Mouse (Mus musculus): ENCODE data around the gene Hsdl1.
A peak's percentile ranks its signal among the peaks of the same experiment; 100 is the strongest.

Gene Hsdl1

DNA sequence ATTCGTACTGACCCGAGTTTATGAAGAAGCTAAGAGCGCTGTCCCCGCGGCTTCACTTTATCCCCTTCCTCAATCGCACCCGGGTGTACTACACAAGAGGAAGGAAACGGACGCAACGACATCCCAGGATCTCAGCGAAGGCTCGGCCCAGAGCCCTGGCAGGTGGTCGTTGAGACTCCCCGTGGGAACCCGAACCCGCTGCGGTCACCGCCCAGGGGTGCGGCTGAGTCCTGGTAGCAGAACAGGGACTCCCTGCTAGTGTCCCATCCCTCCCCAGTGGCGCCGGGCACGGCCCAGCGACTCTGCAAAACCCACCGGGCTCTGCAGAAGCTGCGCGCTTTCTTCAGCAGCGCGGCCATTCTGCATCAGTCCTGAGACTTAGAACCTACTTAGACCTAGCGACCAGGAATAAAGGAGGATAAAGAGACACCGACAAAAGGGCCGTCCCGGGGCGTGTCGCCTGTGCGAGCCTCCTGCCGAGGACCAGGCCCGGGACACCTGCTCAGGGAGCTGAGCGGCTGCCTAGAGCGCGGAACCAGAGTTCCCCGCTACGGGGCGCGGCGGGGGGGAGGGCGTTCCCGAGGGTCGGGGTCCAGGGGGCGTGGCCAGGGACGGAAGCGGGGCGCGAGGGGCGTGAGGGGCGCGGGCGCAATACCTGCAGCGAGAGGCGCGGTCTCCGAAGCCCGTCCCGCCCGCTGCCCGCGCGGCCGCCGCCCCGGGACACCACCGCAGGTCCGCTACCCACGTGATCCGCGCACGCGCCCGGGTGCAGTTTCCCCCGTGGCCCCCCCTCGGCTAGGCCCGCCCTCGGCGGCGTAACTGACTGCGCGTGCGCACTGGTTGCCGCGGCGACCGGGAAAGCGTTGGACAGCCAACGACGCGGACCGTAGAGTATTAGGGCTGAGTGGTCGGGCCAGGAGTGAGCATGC is at the start of gene Hsdl1, which contains the start of gene Dnaaf1:
Gene Hsdl1 (minus strand): TSS at position 747 of the 929 bp plus-strand sequence.
Gene Dnaaf1 (plus strand): TSS at position 799 of the 929 bp plus-strand sequence.
- DNase-seq: peak; percentile 95

DNA sequence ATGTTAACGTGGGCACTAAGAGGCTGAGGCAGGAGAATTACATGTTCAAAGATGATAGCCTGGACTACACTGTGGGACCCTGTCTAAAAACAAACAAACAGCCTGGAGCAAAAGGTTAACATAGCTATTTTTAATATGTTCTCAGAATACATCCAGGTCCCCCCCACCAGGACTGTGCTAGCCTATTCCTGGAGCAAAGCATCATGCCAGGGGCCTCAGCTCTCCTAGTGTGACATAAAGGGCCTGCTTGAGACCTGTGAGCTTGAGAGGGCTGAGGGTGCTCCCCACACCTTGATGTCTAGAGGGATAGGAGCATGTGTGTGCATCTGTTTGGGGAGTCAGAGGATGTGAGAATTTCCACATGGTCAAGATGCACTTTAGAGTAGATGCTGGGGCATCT is 48.8 kb upstream of the Hsdl1 start:
- no peak for DNase-seq

DNA sequence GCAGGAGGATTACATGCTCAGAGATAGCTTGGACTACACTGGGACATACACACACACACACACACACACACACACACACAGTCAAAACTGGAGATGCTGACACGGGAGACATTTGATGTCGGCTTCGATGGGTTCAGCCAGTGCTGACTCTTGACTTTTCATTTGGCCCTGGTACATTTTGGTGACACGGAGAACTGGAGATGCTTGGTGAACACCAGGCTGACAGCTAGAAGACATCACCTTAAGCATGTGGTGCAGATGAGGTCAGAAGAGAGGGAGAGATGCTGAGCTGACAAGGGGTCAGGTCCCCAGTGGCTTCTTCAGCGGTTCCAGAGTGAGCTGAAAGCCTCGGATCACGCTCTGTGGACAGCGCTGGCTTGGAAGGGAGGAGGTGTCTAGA is 48.1 kb upstream of the Hsdl1 start:
- no peak for DNase-seq

- DNase-seq: no peak
Observed at GRCm38 (mm10) chr8:119622555-119622954, 47.6 kb upstream of the Hsdl1 start.

DNA sequence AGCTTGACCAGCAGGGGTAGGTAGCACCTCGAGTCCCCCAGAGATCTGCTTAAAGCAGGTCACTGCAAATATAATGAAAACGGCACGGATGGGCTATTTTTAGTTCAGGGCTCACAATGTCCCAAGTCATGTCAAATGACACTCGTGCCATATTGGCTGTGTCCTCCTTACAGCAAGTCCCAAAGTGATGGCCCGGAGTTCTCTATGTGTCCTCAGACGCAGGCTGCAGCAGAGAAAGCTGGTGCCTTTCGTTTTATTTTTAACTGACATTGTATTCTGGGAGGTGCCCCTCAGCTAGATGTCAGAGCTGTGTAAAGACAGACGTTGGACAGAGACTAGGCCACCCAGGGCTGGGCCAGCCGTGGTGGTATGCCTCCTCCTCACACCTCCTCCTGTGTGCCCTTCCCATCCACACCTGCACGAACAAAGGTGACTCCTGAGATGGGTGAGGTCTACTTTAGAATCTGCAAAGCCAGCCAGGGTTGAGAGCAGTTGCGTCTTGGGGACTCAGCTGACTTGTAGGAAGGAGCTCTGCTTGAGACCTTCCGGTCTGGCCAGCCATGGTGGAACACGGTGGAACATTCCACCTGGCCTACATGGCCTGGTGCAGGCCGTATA is 46.0 kb upstream of the Hsdl1 start:
- no peak for DNase-seq

GRCm38 (mm10) chr8:119620116-119620840 is 45.3 kb upstream of the Hsdl1 start:
- DNase-seq: no peak

- no peak for DNase-seq
Observed at GRCm38 (mm10) chr8:119618887-119619286, 43.9 kb upstream of the Hsdl1 start.

DNA sequence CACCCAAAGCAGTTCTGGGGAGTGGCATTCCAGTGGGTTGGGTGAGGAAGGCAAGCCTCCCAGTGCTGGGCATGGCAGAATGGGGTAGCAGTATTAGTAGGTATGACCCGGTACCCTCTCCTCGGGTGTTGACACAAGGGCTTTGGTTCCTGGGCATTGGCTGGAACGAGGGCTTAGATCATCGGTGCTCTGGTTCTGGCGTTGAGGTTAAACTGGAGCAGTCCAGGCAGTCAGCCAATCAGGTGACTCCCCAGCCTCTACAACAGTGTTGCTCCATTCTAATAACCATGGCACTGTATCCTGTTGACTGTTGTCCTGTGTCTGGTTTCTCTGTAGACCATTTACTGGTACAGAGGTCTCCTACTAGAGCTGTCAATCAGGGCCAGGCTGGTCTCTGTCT is 42.6 kb upstream of the Hsdl1 start:
- no peak for DNase-seq

GRCm38 (mm10) chr8:119616811-119617210 is 41.8 kb upstream of the Hsdl1 start:
- no peak for DNase-seq

GRCm38 (mm10) chr8:119616358-119616757 is 41.4 kb upstream of the Hsdl1 start:
- DNase-seq: no peak

DNA sequence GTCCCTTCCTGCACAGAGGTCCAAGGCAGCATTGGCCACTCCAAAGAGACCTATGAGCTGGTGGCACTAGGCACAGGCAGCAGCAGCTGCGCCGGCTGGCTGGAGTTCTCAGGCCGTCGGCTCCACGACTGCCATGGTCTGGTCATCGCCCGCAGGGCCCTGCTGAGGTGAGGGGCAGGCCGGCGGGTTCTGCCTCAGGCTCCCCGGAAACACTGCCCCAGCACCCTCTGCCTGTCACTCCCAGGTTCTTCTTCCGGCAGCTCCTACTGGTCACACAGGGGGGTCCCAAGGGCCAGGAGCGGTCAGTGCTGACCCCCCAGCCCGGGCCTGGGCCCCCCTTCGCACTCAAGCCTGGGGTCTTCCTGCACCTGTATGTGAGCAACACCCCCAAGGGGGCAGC is 40.1 kb upstream of the Hsdl1 start:
- no peak for DNase-seq

DNA sequence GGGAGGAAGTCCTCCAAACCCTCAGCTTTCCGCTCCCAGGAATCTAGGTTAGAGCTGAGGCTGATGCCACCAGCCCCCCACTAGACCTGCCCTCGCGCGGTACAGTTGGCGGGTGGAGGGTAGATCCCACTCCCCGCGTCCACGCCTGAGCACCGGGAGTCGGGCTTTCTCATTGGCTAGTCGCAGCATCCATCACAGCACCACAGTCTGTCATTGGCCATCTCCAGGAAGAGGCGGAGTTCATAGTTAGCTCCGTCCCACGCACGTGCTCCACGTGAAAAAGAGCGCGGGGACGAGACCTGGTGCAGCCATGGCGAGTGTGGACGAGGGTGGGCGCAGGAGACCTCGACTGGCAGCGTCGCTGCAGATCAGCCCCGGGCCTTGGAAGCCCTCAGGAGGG is 37.5 kb upstream of the Hsdl1 start, which contains the start of gene Adad2:
Gene Adad2 (plus strand): TSS at position 277 of the 400 bp plus-strand sequence.
- DNase-seq: no peak

DNA sequence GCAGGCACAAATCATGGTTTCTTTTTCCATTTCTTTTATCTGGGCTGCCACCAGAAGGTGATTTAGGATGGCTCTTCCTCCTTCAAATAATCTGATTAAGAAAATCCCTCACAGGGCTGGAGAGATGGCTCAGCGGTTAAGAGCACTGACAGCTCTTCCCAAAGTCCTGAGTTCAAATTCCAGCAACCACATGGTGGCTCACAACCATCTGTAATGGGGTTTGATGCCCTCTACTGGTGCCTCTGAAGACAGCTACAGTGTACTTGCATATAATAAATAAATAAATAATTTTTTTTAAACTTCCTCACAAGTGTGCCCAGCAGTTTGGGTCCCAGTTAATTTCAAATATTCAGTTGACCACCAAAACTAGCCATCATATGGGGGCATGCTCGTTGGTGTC is 31.2 kb upstream of the Hsdl1 start:
- DNase-seq: no peak

GRCm38 (mm10) chr8:119604996-119605395 is 30.0 kb upstream of the Hsdl1 start, which contains the start of gene Taf1c:
TSS of gene Taf1c (minus strand) at chr8:119605222.
- DNase-seq: peak; percentile 96

DNA sequence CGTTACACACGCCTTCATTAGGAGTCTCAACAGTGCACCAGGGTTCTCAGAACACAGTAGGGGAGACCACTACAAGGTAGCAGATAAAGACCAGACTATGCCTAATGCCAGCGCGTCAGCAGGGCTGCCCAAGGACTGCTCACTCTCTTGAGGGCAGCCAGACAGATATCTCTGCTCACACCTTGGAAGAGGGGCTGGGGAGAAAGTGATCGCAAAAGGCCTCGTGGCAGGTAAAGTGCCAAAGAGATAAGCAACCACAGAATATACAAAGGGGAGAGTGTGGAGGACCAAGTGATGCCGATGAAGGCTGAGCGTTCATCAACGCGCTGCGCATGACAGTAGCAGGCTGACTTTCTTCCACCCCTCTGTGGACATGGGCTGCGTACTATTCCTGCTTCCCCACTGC is 29.4 kb upstream of the Hsdl1 start:
- no peak for DNase-seq

- no peak for DNase-seq
Observed at GRCm38 (mm10) chr8:119603771-119604170, 28.8 kb upstream of the Hsdl1 start.

- DNase-seq: no peak
Observed at GRCm38 (mm10) chr8:119591456-119591855, 16.5 kb upstream of the Hsdl1 start.

GRCm38 (mm10) chr8:119590348-119590747 is 15.4 kb upstream of the Hsdl1 start:
- DNase-seq: no peak

GRCm38 (mm10) chr8:119588844-119589243 is 13.9 kb upstream of the Hsdl1 start:
- peak; percentile 61 for DNase-seq

- no peak for DNase-seq
Observed at GRCm38 (mm10) chr8:119588321-119588720, 13.3 kb upstream of the Hsdl1 start.

GRCm38 (mm10) chr8:119585901-119586300 is 10.9 kb upstream of the Hsdl1 start:
- no peak for DNase-seq

- DNase-seq: no peak
Observed at GRCm38 (mm10) chr8:119580441-119581161, 5.6 kb upstream of the Hsdl1 start.

DNA sequence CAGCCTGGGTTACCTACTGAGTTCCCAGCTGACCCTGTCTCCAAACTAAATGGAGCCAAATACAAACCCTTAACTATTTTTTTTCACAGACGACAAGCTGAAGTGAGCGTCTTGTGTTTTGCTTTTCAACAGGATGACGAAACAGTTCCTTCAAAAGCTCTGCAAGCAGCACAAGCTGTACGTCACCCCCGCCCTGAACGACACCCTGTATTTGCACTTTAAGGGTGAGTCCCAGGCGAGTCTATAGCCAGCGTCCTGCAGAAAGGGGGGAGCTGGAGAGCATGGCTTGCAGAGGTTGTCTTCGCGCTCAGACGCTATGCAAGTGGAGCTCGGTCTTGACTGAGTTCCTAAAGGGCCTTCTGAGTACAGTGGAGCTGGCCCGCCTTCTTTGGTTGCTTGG is 4.1 kb upstream of the Hsdl1 start:
- no peak for DNase-seq
